Mouse (Mus musculus): ENCODE data around the gene Pold2. TPM values are rescaled to one million over a fixed set of nuclear protein-coding genes. Genes with fewer than 3 reads are reported as not detected.

Gene Pold2
- total RNA-seq, 4 experiments from 2014 or later: 44.6 to 47.3 (median 47.0) TPM

DNA sequence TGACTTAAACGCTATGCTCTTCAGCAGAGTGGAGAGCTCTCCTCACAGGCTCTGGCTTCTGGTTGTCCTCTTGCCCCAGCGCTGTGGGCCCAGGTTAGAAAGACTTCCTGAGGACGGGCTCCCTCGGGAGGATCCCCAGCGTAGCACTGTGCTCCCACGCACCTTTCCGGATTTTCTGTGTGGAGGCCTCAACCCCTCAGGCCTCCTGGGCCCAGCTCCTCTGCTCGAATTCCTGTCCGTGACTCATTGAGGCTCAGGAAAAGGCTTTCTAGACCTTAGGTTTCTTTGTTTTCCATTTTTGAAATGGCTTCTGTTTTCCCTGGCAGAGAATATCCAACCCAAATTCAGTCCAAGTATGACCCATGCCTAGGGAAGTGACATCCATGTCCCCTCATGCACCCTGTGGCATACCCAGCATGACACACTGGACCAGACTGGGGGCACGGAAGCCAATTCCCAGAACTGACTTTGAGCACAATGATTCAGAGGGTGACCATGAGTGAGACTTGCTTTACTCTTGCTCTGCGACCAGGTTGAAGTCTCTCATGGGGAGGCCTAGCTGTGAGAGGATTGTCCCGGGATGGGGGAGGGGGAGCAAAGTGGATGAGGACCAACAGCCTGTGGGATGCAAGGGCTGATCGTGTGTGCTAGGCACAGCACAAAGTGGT lies 18.1 kb downstream of the Pold2 start:
- no peak for DNase-seq (ENCODE audit: low spot score in 2 of 2)

DNA sequence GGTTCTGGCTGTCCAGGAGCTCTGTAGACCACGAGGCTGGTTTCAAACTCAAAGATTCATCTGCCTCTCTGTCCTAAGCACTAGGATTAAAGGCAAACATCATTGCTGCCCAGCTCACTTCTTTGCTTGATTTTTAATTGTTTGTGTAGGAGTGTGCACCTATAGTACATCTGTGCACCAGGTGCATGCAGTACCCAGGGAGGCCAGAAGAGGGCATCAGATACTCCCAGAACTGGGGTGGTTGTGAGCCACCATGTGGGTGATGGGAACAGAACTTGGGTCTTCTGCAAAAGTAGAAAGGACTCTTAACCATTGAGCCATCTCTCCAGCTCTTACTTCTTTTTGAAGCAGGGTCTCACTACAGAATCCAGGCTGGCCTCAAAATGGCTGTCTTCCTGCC lies 19.4 kb downstream of the Pold2 start:
- no peak for DNase-seq (ENCODE audit: low spot score in 2 of 2)

DNA sequence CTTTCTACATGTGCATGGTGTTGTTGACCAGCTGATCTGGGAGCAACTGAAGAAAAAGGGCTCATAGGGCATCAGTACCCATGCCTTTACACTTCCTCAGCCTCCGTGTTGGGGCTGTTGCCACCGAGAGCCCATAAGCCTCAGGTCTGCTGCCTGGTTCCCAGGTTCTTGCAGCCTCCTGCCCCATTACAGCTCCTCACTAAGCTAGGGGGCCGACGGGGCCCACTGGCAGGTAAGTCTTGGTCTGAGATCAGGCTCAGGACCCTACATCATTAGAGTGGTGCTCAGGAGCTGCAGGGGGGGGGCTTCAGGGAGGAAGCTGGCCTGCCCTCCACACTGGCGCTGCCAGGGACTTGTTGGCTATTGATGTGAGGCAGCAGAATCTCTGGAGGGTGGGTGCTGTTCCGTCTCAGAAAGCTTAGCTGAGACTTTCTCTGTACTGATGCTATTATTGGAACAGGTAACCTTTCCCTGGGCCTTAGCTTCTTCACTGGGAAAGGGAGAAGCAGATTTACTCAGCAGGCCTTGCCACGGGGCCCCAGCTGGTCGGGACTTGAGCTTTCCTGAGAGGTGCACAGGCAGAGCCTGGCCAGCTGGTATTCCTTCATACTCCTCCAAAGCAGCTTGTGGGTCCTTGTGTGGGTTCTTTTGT lies 21.5 kb downstream of the Pold2 start:
- peak in 1 of 2 experiments; percentile 48 for DNase-seq (ENCODE audit: low spot score in 2 of 2)

DNA sequence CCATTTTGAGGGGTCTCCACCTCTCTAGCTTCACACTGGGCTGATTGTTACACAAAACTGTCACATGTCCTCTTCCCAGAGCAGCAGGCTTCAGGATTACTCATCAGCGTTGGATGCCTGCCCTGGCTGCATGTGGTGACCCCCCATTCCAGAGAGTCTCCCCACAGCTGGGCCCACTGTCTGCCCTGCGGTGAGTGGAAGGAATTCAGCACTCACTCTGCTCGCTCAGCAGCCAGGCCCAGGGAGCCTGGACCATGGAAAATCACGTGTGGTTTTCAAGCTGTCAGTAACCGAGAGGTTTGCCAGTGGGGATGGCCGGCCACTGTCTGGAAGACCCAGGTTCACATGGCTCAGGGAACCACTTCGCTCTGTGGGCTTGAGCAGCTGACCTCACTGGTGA lies 22.2 kb downstream of the Pold2 start:
- DNase-seq (ENCODE audit: low spot score in 2 of 2): peak; percentile 61 to 73

DNA sequence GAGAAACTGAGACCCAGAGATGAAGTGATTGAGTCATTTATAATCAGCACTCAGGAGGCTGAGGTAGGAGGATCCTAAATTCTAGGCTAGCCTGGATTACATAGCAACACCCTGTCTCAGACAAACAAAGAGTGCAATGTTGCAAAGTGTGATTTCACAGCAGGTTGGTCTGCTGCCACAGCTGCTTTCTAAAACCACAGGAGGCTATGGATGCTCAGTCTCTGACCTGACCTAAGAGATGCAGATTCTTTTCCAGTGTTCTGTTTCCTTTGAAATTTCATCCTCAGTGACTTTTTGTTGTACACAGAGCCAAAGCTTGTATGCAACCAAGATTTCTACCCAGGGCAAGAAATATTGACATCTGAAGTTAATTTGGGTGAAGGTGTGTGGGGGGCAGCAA lies 22.6 kb downstream of the Pold2 start:
- no peak for DNase-seq (ENCODE audit: low spot score in 2 of 2)

DNA sequence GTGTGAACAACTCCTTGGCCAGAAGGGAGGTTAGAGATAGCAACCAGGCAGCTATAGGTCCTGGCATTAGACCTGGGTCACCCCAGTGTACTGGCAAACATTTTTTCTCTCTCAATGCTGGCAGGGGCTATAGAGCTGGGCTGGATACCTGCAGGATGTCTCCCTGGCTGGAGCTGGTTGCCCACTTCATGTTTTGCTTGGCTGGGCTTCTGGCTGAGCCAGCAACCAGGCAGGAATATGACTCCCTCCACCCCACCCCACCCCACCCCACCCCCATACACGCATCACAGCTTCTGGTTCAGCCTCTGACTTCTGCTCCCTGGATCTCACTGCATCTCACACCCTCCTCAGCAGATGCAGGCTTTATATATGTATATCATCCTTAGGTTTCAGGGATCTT lies 25.8 kb downstream of the Pold2 start:
- peak in 1 of 2 experiments; percentile 52 for DNase-seq (ENCODE audit: low spot score in 2 of 2)

DNA sequence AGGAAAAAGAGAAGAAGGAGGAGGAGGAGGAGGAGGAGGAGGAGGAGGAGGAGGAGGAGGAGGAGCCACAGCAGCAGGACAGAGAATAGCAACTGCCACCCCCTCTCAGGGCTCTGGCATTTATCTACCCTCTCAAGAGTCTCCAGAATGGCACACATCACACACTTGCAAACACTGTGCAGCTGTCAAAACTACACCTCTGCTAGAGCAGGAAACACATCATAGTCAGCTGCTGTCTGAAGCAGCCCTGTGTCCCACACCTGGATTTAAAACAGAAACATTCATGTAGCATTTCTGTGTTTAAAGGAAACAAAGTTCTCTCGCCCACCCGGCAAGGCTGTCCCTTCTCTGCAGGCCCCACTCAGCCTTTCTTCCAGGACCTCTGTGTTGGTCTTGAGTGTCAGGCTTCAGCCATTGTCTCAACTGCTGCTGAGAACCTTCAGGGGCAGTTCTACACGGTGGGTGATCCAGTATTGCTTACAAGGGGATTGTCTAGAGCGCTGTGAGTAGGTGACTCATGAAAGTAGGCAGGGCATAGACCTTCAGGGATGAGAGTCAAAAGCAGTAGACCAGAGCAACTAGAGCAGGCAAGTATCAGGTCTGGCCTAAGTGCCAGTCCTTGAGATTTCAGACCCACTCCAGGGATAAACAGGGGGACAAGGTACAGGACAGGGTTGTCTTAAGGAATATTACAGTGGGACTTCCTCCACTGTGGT lies 26.9 kb downstream of the Pold2 start:
- no peak for DNase-seq (ENCODE audit: low spot score in 2 of 2)

DNA sequence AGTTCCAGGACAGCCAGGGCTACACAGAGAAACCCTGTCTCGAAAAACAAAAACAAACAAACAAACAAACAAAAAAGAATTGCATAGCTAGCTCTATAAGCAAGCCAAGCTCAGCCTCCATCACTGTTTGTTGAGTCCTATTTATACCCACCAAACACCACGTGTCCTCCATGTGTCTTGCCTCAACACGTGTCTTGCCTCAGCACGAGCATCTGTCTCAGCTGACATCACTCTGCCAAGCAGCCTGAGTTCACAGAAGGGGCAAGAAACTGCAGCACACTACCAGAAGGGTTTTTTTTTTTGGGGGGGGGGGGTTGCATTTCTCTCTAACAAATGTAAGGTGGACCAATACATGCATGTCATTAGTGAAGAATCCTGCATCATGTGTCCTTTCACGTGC lies 27.6 kb downstream of the Pold2 start:
- DNase-seq (ENCODE audit: low spot score in 2 of 2): no peak

DNA sequence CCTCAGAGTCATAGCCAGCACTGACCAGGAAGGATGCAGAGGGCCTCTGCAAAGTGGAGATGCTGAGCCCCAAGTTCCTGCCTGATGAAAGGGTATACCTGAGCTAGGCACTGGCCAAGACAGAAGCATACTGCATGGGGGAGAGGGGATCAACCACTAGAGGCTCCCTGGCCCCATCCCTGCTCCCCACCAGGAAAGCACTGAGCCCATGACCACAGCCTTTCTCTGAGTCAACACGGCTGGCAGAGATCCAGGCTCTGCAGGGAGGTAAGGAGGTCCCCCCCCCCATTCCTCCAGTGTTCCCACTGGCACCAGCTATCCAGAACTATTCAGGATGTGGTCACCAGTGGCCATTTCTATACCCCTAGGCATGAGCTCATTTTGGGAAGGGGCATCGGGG lies 28.8 kb downstream of the Pold2 start:
- DNase-seq (ENCODE audit: low spot score in 2 of 2): no peak

DNA sequence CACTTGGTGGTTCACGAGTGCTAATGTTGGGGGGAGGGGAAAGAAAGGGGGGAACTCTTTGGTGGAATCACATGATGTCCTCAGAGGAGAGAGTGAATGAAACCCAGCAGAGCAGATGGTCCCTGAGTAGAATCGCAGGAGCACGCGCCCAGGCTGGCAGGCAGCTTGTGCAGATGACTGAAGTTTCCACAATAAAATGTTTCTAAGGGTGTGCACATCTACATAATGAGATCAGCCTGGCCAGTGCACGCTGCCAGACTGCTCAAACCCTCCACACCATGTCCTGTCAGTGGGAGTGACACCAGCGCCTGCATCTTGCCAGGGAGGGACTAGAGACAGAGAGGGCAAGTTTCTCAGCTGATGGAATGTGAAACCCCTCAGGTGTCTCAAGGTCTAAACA lies 29.4 kb downstream of the Pold2 start:
- peak in 1 of 2 experiments; percentile 49 for DNase-seq (ENCODE audit: low spot score in 2 of 2)

DNA sequence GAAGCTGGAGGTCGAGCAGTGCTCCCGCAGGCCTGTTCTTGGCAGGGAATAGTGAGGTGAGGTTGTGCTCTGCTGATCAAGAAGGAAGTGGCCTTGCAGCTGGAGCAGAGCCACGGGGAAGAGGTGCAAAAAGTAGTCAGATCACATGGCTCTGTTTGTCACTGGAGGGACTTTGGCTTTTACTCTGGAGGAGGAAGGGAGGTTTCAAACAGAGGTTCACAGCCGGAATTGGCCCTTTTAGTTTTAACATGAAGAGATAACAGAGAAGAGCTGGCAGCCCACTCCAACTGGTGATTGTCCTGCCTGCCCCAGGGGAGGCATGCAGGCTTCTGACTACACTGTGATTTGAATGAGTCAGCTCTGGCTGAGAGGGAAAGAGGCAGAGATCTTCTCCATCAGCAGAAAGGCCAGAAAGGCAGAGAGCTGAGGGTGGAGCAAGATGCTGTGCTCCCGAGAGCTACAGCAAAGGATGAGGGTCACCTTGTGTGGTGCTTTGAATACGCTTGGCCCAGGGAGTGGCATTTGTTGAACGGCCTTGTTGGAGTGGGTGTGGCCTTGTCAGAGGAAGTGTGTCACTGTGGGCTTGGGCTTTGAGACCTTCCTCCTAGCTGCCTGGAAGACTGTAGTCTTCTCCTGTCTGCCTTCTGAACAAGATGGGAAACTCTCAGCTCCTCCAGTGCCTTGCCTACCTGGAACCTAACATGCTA lies 31.3 kb downstream of the Pold2 start:
- DNase-seq (ENCODE audit: low spot score in 2 of 2): no peak

DNA sequence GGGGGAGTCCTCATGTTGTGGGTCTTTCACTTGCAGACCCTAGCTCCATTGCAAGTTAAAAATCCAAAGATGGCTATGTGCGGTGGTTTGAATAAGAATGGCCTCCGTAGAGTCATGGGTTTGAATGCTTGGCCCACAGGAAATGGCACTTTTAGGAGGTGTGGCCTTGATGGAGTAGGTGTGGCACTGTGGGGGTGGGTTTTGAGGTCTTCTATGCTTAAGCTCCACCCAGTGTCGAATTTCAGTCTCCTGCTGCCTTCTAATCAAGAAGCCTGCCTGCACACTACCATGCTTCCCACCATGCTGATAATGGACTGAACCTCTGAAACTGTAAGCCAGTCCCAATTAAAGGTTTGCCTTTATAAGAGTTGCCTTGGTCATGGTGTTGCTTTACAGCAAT lies 35.0 kb downstream of the Pold2 start:
- DNase-seq (ENCODE audit: low spot score in 2 of 2): no peak

DNA sequence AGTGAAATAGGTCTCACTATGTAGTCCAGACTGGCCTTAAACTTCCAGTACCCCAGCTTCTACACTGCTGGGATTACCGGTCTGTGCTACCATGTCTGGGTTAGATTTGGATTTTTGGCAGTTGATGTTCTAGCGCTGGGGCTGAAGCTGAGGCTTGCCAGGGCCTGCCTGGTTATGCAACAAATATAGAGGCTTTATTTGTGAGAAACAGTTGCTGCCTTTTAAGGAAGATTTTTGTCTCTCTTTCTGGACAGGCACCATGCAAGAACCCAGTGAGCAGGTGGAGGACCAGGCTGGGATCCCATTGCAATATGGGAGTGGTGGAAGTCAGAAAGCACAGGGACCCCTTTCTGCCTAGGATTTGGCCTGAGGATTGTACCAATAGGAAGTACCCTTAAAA lies 36.3 kb downstream of the Pold2 start:
- no peak for DNase-seq (ENCODE audit: low spot score in 2 of 2)

DNA sequence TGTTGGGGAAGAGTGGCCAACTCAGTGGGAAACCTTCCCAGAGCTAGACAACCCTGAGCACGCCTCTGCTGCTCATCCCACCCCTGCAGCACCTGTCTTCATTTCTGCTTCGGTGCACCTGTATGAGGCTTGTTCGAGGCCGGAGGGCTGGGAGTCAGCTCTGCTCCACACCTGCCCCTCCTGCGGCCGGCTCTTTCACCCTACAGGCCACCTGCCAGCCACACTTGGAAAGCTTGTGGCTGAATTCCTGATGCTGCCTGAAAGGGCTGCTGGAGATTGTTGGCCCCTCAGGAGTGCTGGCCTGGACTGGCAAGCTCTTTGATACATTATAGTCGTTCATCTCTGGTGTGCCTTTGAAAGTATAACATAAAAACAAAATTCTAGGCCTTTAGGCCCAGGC lies 37.7 kb downstream of the Pold2 start:
- DNase-seq (ENCODE audit: low spot score in 2 of 2): no peak

DNA sequence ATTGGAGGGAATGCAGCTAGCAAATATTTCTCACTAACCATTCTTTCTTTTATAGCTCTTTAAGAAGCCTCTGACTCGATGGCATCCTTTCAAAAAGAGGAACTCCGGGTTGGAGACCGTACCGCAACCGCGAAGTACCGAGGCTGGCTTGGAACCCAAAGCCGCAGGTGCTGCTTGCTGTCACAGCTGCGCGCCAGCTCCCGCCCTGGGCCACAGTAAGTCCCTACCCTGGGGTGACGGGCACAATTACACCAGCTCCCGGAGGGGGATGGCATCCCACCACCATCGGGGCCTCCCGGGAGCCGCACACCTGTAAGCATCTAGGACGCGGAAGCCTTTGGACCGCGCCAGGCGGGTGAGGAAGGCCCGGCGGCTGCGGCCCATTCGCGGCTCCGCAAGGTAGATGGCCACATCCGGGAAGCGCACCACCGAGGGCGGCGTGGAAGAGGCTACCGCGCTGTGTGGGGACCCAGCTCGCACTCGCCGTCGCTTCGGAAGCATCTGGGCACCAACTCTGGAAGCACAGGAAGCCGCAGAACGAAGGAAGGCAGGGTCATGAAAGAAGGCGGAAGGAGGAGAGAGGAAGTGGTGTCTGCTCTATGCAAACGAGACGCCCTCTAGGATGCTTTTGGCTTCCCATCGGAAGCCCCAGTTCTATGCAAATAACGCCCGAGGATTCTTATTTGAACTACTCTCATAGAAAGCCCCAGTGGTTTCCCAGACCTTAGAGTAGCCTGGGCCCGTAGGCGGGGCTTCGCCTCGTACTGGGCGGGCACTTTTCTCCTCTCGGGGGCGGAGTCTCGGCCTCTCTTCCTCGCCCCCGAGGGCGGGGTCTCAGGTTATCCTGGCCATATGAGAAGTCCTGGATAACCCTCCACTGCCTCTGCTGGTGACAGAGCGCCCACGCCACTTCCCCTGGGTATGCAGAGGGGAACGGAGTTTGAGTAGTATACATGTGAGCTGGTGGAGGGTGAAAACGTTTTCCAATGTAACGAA lies 40.5 kb downstream of the Pold2 start, which contains the start of gene Polm:
TSS of gene Polm (minus strand) at position 766 of the 996 bp plus-strand sequence.
- peak; percentile 91 to 95 for DNase-seq (ENCODE audit: low spot score in 2 of 2)

DNA sequence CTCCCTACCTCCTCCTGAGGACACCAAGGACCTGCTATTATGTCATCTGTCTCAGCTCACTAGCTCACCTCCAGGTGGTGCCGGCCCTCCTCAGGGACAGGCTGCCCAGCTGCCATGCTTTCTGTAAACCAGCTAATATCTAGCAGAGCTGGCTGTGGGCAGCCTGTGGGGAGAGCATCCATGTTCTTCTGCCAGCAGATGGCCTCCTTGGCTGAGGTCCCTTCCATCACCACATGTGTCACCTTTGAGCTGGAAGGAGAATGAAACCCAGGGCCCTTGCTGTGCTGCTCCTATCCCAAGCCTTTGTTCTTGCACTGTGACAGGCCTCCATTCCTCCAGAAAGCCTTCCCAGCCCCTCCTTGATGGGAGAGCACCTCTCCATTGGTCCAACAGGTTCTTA lies 42.0 kb downstream of the Pold2 start:
- peak in 1 of 2 experiments; percentile 40 for DNase-seq (ENCODE audit: low spot score in 2 of 2)

DNA sequence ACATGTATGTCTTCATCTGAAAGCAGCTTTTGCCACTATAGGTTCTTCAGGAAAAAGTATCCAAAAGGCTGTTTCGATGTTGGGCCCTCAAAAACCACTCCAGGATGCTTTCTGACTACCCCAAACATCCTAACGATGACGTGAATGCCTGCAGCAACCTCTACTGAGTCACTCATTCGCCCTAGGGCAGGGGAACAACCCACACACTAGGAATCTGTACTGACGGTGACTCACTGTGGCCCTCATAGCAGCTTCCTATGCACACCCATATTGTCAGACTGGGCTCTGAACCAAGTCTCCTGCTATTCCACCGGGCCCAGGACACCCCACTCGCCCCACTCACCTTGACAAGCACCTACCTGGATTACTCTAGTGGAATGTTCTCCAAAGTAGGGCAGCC lies 43.0 kb downstream of the Pold2 start:
- DNase-seq (ENCODE audit: low spot score in 2 of 2): no peak

DNA sequence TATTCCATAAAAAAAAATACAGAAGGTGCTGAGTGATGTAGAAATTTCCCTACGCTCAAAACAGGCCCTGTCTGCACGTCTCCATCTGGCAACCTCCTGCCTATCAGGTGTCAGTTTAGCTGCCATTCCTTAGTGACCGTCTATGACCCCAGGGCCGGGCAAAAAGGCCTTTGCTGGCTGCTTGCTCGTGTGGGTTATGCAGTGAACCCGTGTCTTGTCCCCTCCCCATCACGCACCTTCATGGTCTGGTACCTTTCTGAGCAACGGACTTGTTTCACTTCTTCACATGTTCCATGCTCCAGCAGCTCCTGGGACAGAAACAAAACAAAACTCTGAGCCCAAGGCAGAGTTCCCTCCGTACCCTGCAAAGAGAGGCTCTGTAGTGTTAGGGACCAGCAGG lies 43.6 kb downstream of the Pold2 start:
- DNase-seq (ENCODE audit: low spot score in 2 of 2): peak in 1 of 2 experiments; percentile 29

DNA sequence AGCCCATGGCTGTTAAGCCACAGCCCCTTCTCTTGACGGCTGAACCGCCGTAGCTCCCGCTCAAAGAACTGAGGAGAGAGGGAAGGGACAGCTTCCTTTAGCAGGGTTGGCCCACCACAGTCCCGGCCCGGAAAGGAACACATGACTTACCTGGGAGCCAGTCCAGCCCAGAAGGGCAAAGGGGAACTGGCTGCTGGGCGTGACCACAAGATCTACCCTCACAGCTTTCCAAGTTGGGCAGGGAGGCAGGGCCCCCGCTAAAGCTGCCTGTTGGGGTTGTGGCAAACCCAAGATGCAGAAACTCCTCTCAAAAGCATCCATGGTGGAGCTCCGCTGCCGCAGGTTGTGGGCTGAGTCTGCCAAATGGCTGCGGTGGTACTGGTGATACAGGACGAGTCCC lies 48.8 kb downstream of the Pold2 start:
- peak in 1 of 2 experiments; percentile 41 for DNase-seq (ENCODE audit: low spot score in 2 of 2)

DNA sequence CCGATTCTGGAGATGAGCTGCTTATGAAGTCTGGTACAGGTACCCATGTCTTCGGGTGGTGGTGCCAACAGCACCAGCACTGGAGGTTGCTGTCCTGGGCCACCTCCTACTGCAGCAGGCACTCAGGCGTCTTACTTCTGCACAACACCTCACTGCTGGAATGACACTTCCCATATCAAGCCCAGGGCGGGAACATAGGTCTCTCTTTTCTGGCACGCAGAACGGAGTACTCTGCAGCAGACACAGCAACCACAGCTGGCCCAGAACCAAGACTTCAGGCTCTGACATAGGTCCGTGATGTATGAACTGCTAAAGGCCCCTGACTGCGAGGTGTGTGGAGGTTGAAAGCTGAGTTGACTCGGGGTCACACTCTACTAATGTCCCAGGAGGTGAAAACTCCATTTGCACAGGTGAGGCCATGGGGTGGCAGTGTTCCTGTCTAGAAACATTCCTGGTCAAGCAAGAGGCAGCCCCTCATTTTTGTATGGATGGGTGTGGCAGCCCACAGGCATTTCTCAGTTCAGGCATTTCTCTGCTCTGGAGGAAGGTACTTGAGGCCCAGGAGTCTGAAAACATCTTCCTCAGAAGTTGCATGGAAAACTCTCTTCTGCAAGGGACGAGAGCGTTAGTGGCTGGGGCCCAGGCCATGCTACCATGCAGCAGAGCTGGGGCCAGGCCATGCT lies 49.4 kb downstream of the Pold2 start:
- no peak for DNase-seq (ENCODE audit: low spot score in 2 of 2)
